10 mouse cellular contexts compared by ENCODE assay signal in genomic region chr8:84702963-84703465, GRCm38 (mm10). TPM values are rescaled to one million over a fixed set of nuclear protein-coding genes. Genes with fewer than 3 reads are reported as not detected.
DNase-seq lines count a peak whose midpoint lies in the region; ATAC-seq and TF ChIP-seq lines count a peak whose summit lies in the region.
"Had no signal": no experiment of that assay in that cellular context is flagged by ENCODE, and none has a peak within 500 bp of the region (broad histone marks: within the 10 kb centered on the region; RNA-seq: fewer than 3 reads in every experiment).

No protein-coding gene starts in this region.

- no peak for TF ChIP-seq CTCF in heart, adult 2 months (IDR thresholded peaks at IDR 0.05)
- TF ChIP-seq CTCF in midbrain, postnatal 0 days (IDR thresholded peaks at IDR 0.05), result no peak

- H3K27ac ChIP-seq in heart, adult 2 months, result peak overlapping the region; percentile 90
- H3K27ac ChIP-seq in midbrain, embryonic 14.5 days (replicated peaks; ENCODE audit: low read depth, low read length), result no peak overlapping the region
- no peak overlapping the region for H3K27ac ChIP-seq in midbrain, postnatal 0 days (ENCODE audit: low read depth, low read length)
- H3K27ac ChIP-seq in intestine, embryonic 16.5 days (ENCODE audit: low read length), result no peak overlapping the region
- H3K27ac ChIP-seq in stomach, embryonic 14.5 days (ENCODE audit: low read length), result no peak overlapping the region

- no peaks in the 10 kb centered on the region for H3K9me3 ChIP-seq in midbrain, embryonic 14.5 days (ENCODE audit: control insufficient read depth, low read length)
- no peaks in the 10 kb centered on the region for H3K9me3 ChIP-seq in midbrain, postnatal 0 days (ENCODE audit: low read length)
- H3K9me3 ChIP-seq in intestine, embryonic 16.5 days (ENCODE audit: control insufficient read depth, low read length), result no peaks in the 10 kb centered on the region
- H3K9me3 ChIP-seq in stomach, embryonic 14.5 days (ENCODE audit: control insufficient read depth, low read depth, low read length), result no peaks in the 10 kb centered on the region

- peak overlapping the region; percentile 56 for H3K4me3 ChIP-seq in heart, adult 2 months
- no peak overlapping the region for H3K4me3 ChIP-seq in midbrain, embryonic 14.5 days (replicated peaks; ENCODE audit: low read depth, low read length)
- no peak overlapping the region for H3K4me3 ChIP-seq in midbrain, postnatal 0 days (ENCODE audit: low read depth, low read length)
- no peak overlapping the region for H3K4me3 ChIP-seq in intestine, embryonic 16.5 days (ENCODE audit: low read length)
- H3K4me3 ChIP-seq in stomach, embryonic 14.5 days (ENCODE audit: low read depth, low read length), result 0 out of 2 replicates have a peak overlapping the region, but pooled peaks have one; percentile 17

- no peak for DNase-seq in heart, adult 2 months
- no peak for DNase-seq in heart, adult 9 months (ENCODE audit: low spot score in 2 of 2)
- DNase-seq in midbrain, embryonic 14.5 days, result no peak
- no peak for DNase-seq in midbrain, postnatal 0 days (ENCODE audit: low spot score)
- DNase-seq in right cerebral cortex, postnatal 4 days, result no peak
- DNase-seq in left cerebral cortex, postnatal 10 days (ENCODE audit: extremely low spot score in 1 of 2, low spot score in 2 of 2), result no peak
- DNase-seq: adrenal gland, postnatal 36 days had no signal

- H3K4me1 ChIP-seq in heart, adult 2 months (ENCODE audit: control insufficient read depth, insufficient read depth, low read length), result peaks cover 22% of the 10 kb centered on the region
- H3K4me1 ChIP-seq in midbrain, embryonic 14.5 days (ENCODE audit: control insufficient read depth, insufficient read depth, low read length), result peaks cover 15% of the 10 kb centered on the region
- no peaks in the 10 kb centered on the region for H3K4me1 ChIP-seq in midbrain, postnatal 0 days (ENCODE audit: insufficient read depth, low read length)
- H3K4me1 ChIP-seq in intestine, embryonic 16.5 days (ENCODE audit: control insufficient read depth, insufficient read depth, low read length), result peaks cover 37% of the 10 kb centered on the region
- H3K4me1 ChIP-seq in stomach, embryonic 14.5 days (ENCODE audit: control insufficient read depth, insufficient read depth, low read length), result peaks cover 30% of the 10 kb centered on the region

- H3K79me2 ChIP-seq in heart, adult 2 months (replicated peaks; ENCODE audit: control insufficient read depth, insufficient read depth, low read length), result no peaks in the 10 kb centered on the region

- no peaks in the 10 kb centered on the region for H3K27me3 ChIP-seq in heart, adult 2 months (ENCODE audit: control insufficient read depth, insufficient read depth, low read length)
- peaks cover 63% of the 10 kb centered on the region for H3K27me3 ChIP-seq in midbrain, embryonic 14.5 days (ENCODE audit: control insufficient read depth, insufficient read depth, low read length)
- H3K27me3 ChIP-seq in midbrain, postnatal 0 days (ENCODE audit: insufficient read depth, low read length), result peaks cover 46% of the 10 kb centered on the region
- peaks cover 54% of the 10 kb centered on the region for H3K27me3 ChIP-seq in intestine, embryonic 16.5 days (replicated peaks; ENCODE audit: control insufficient read depth, insufficient read depth, low read length)
- H3K27me3 ChIP-seq in stomach, embryonic 14.5 days (ENCODE audit: control insufficient read depth, insufficient read depth, low read length), result peaks cover 41% of the 10 kb centered on the region; the same call in 1 of the 2 replicates

- intact Hi-C loops in heart, adult 2 months (cut with DNase I), result no loop called here
- intact Hi-C loops in left cerebral cortex, postnatal 10 days (cut with DNase I), result no loop called here

- 66% methylated on average over 6 of the region's 6 CpGs for WGBS in heart, adult 2 months
- WGBS in midbrain, embryonic 14.5 days, result 82% methylated on average over 6 of the region's 6 CpGs
- WGBS in midbrain, postnatal 0 days, result 88% methylated on average over 6 of the region's 6 CpGs
- WGBS in intestine, embryonic 16.5 days, result 78% methylated on average over 6 of the region's 6 CpGs
- 89% methylated on average over 6 of the region's 6 CpGs for WGBS in stomach, embryonic 14.5 days

- H3K4me2 ChIP-seq in midbrain, embryonic 14.5 days (ENCODE audit: low read length), result peak overlapping the region; percentile 7; the same call in 1 of the 2 replicates
- H3K4me2 ChIP-seq in midbrain, postnatal 0 days (ENCODE audit: low read depth, low read length, poor library complexity, severe bottlenecking), result no peak overlapping the region
- 0 out of 2 replicates have a peak overlapping the region, but pooled peaks have one; percentile 28 for H3K4me2 ChIP-seq in intestine, embryonic 16.5 days (ENCODE audit: low read depth, low read length)
- no peak overlapping the region for H3K4me2 ChIP-seq in stomach, embryonic 14.5 days (replicated peaks; ENCODE audit: low read depth, low read length)

- no peak for TF ChIP-seq POLR2A in heart, adult 2 months (IDR thresholded peaks at IDR 0.05; ENCODE audit: insufficient read depth, low read depth, low read length)

- peak overlapping the region; percentile 68 for H3K9ac ChIP-seq in heart, adult 2 months (ENCODE audit: low read depth, low read length)
- H3K9ac ChIP-seq in midbrain, embryonic 14.5 days (replicated peaks; ENCODE audit: low read length), result no peak overlapping the region
- H3K9ac ChIP-seq in midbrain, postnatal 0 days (replicated peaks; ENCODE audit: low read length, poor library complexity, severe bottlenecking), result no peak overlapping the region
- H3K9ac ChIP-seq in intestine, embryonic 16.5 days (ENCODE audit: low read depth, low read length), result no peak overlapping the region
- no peak overlapping the region for H3K9ac ChIP-seq in stomach, embryonic 14.5 days (replicated peaks; ENCODE audit: low read depth, low read length)

- ATAC-seq in midbrain, embryonic 14.5 days (ENCODE audit: low FRiP score, low TSS enrichment), result no peak
- no peak for ATAC-seq in midbrain, postnatal 0 days (ENCODE audit: low FRiP score)
- ATAC-seq in intestine, embryonic 16.5 days, result no peak
- no peak for ATAC-seq in stomach, embryonic 14.5 days (ENCODE audit: insufficient number of reproducible peaks, insufficient read depth, low FRiP score, low read depth)

- no peaks in the 10 kb centered on the region for H3K36me3 ChIP-seq in heart, adult 2 months (ENCODE audit: control insufficient read depth, insufficient read depth, low read length)
- H3K36me3 ChIP-seq in midbrain, embryonic 14.5 days (ENCODE audit: control insufficient read depth, insufficient read depth, low read length), result peaks cover 20% of the 10 kb centered on the region
- H3K36me3 ChIP-seq in midbrain, postnatal 0 days (ENCODE audit: insufficient read depth, low read length), result peaks cover 16% of the 10 kb centered on the region
- H3K36me3 ChIP-seq in intestine, embryonic 16.5 days (ENCODE audit: control insufficient read depth, insufficient read depth, low read length), result peaks cover 5% of the 10 kb centered on the region; the same call in 1 of the 2 replicates
- peaks cover 15% of the 10 kb centered on the region; the same call in 1 of the 2 replicates for H3K36me3 ChIP-seq in stomach, embryonic 14.5 days (ENCODE audit: control insufficient read depth, insufficient read depth, low read length)

- no peak for TF ChIP-seq EP300 in heart, adult 2 months (IDR thresholded peaks at IDR 0.05; ENCODE audit: insufficient read depth, low read depth, low read length)

RNA-seq across cellular contexts. Expression of gene Lyl1, which starts 1.8 kb away (rescaled TPM):
- 1 to 10 TPM; 3.0 to 3.7 TPM for total RNA-seq in heart, adult 2 months (2021)
- polyA plus RNA-seq in heart, adult 2 months (2012; rRNA removed), result 4.0 and 7.7 TPM in 2 replicates
- 1.5 and 3.8 TPM in 2 replicates for polyA plus RNA-seq in midbrain, embryonic 14.5 days (2014; fragmentation: Nextera tagmentation; extraction: Ambion mirVana)
- 4.6 and 4.8 TPM in 2 replicates for total RNA-seq in midbrain, postnatal 0 days (2014; rRNA removed)
- polyA plus RNA-seq in midbrain, postnatal 0 days (2015; fragmentation: Nextera tagmentation; extraction: Ambion mirVana), result 2.0 and 2.8 TPM in 2 replicates
- polyA plus RNA-seq in intestine, embryonic 16.5 days (2015; fragmentation: Nextera tagmentation; extraction: Ambion mirVana), result 4.9 and 5.0 TPM in 2 replicates
- polyA plus RNA-seq in stomach, embryonic 14.5 days (2014; fragmentation: Nextera tagmentation; extraction: Ambion mirVana), result 4.6 and 5.0 TPM in 2 replicates
- total RNA-seq in left cerebral cortex, postnatal 10 days (2021), result 1 to 10 TPM; 4.3 to 4.5 TPM

RNA-seq across cellular contexts. Expression of gene Nacc1, which starts 15.4 kb away (rescaled TPM):
- total RNA-seq in heart, adult 2 months (2021), result 10 to 100 TPM; 30.5 to 31.0 TPM
- polyA plus RNA-seq in heart, adult 2 months (2012; rRNA removed), result 45.3 and 50.5 TPM in 2 replicates
- 19.1 and 20.2 TPM in 2 replicates for polyA plus RNA-seq in midbrain, embryonic 14.5 days (2014; fragmentation: Nextera tagmentation; extraction: Ambion mirVana)
- 87.2 and 102 TPM in 2 replicates for total RNA-seq in midbrain, postnatal 0 days (2014; rRNA removed)
- polyA plus RNA-seq in midbrain, postnatal 0 days (2015; fragmentation: Nextera tagmentation; extraction: Ambion mirVana), result 13.7 and 13.8 TPM in 2 replicates
- 11.0 and 14.8 TPM in 2 replicates for polyA plus RNA-seq in intestine, embryonic 16.5 days (2015; fragmentation: Nextera tagmentation; extraction: Ambion mirVana)
- polyA plus RNA-seq in stomach, embryonic 14.5 days (2014; fragmentation: Nextera tagmentation; extraction: Ambion mirVana), result 25.1 and 25.7 TPM in 2 replicates
- 10 to 100 TPM; 77.0 to 77.9 TPM for total RNA-seq in left cerebral cortex, postnatal 10 days (2021)

RNA-seq across cellular contexts. Expression of gene Trmt1, which starts 16.9 kb away (rescaled TPM):
- 10 to 100 TPM; 32.0 to 37.4 TPM for total RNA-seq in heart, adult 2 months (2021)
- polyA plus RNA-seq in heart, adult 2 months (2012; rRNA removed), result 39.9 and 50.8 TPM in 2 replicates
- polyA plus RNA-seq in midbrain, embryonic 14.5 days (2014; fragmentation: Nextera tagmentation; extraction: Ambion mirVana), result 56.9 and 59.6 TPM in 2 replicates
- total RNA-seq in midbrain, postnatal 0 days (2014; rRNA removed), result 88.5 and 99.5 TPM in 2 replicates
- 74.2 and 75.0 TPM in 2 replicates for polyA plus RNA-seq in midbrain, postnatal 0 days (2015; fragmentation: Nextera tagmentation; extraction: Ambion mirVana)
- 60.0 and 67.1 TPM in 2 replicates for polyA plus RNA-seq in intestine, embryonic 16.5 days (2015; fragmentation: Nextera tagmentation; extraction: Ambion mirVana)
- 64.6 and 65.7 TPM in 2 replicates for polyA plus RNA-seq in stomach, embryonic 14.5 days (2014; fragmentation: Nextera tagmentation; extraction: Ambion mirVana)
- total RNA-seq in left cerebral cortex, postnatal 10 days (2021), result 100 to 1,000 TPM; 103 to 106 TPM

RNA-seq across cellular contexts. Expression of gene G430095P16Rik, which starts 19.8 kb away (rescaled TPM):
- under 1 TPM in 1 of 2 experiments, not detected in 1; 0.55 TPM for total RNA-seq in heart, adult 2 months (2021)
- polyA plus RNA-seq in heart, adult 2 months (2012; rRNA removed), result 0.70 TPM in 1 of 2 replicates, not detected in the other
- 0.67 and 0.91 TPM in 2 replicates for polyA plus RNA-seq in midbrain, embryonic 14.5 days (2014; fragmentation: Nextera tagmentation; extraction: Ambion mirVana)
- total RNA-seq in midbrain, postnatal 0 days (2014; rRNA removed), result not detected in 2 replicates
- 0.39 and 0.71 TPM in 2 replicates for polyA plus RNA-seq in midbrain, postnatal 0 days (2015; fragmentation: Nextera tagmentation; extraction: Ambion mirVana)
- polyA plus RNA-seq in intestine, embryonic 16.5 days (2015; fragmentation: Nextera tagmentation; extraction: Ambion mirVana), result 2.0 and 2.6 TPM in 2 replicates
- polyA plus RNA-seq in stomach, embryonic 14.5 days (2014; fragmentation: Nextera tagmentation; extraction: Ambion mirVana), result 2.8 and 5.0 TPM in 2 replicates
- under 1 TPM in 1 of 2 experiments, not detected in 1; 0.51 TPM for total RNA-seq in left cerebral cortex, postnatal 10 days (2021)
- total RNA-seq: layer of hippocampus, postnatal 14 days had no signal

RNA-seq across cellular contexts. Expression of gene Ier2, which starts 40.4 kb away (rescaled TPM):
- total RNA-seq in heart, adult 2 months (2021), result 10 to 100 TPM; 11.8 to 13.0 TPM
- 6.8 and 8.1 TPM in 2 replicates for polyA plus RNA-seq in heart, adult 2 months (2012; rRNA removed)
- polyA plus RNA-seq in midbrain, embryonic 14.5 days (2014; fragmentation: Nextera tagmentation; extraction: Ambion mirVana), result 15.5 and 16.0 TPM in 2 replicates
- total RNA-seq in midbrain, postnatal 0 days (2014; rRNA removed), result 3.9 and 4.3 TPM in 2 replicates
- 12.8 and 14.7 TPM in 2 replicates for polyA plus RNA-seq in midbrain, postnatal 0 days (2015; fragmentation: Nextera tagmentation; extraction: Ambion mirVana)
- 77.7 and 78.7 TPM in 2 replicates for polyA plus RNA-seq in intestine, embryonic 16.5 days (2015; fragmentation: Nextera tagmentation; extraction: Ambion mirVana)
- 73.1 and 83.4 TPM in 2 replicates for polyA plus RNA-seq in stomach, embryonic 14.5 days (2014; fragmentation: Nextera tagmentation; extraction: Ambion mirVana)
- 10 to 100 TPM; 10.9 to 12.3 TPM for total RNA-seq in left cerebral cortex, postnatal 10 days (2021)

Comparison
In these comparisons a context has a peak if more than half of its experiments do, and no peak if none do; other contexts are left out.
1. H3K4me2 ChIP-seq: peak in midbrain, embryonic 14.5 days (single experiment) and intestine, embryonic 16.5 days (single experiment); none in midbrain, postnatal 0 days (single experiment) and stomach, embryonic 14.5 days (single experiment).
2. H3K4me3 ChIP-seq: peak in heart, adult 2 months (single experiment) and stomach, embryonic 14.5 days (single experiment); none in midbrain, embryonic 14.5 days (single experiment), midbrain, postnatal 0 days (single experiment) and intestine, embryonic 16.5 days (single experiment).